Mouse (Mus musculus) right cerebral cortex, postnatal 4 days (tissue): ENCODE data around the gene Bcl2l11.
"Not testable (repeated sequence)": the region's sequence is repeated elsewhere in the genome, so short reads cannot be mapped to it uniquely, and the experiment has no call there.

Experiments
- DNase-seq: peaks from one replicate; pipeline ENCODE4 v3.0.0-alpha.2; 2022

The Bcl2l11 gene

GRCm38 (mm10) chr2:128176391-128177044 is 50.7 kb downstream of the Bcl2l11 start:
- no peak for DNase-seq

- no peak for DNase-seq
Measured at GRCm38 (mm10) chr2:128177241-128177661, 51.4 kb downstream of the Bcl2l11 start.

DNA sequence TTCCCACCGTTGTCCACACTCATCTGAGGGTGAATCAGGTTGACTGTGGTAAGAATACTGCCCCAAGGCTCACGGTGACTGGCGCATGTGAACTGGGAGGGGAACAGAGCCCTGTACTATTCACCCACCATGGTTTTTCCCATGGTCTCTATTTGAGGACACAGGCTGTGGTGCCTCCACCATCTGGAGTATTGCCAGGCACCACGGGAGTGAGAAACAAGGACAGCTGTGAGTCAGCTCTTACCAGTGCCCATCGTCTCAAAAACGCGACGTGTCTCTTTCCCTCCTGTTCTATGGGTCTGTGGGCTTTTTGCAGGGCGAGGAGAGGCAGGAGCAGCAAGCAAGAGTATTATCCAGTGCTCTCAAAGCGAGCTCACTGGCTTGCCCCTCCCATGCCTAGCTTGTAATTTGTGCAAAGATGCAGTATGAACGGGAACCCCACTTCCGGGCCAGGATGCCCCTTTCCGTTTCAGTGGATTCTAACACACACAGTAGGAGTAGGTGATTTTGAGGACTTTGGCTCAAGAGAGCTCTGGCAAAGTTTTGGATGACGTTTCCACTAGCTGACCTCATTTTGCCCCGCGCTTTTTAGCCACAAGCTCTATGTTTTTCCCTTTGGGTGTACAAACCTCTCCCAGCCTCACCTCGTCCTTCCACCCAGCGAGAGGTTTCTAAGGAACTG is 53.4 kb downstream of the Bcl2l11 start:
- DNase-seq: no peak

GRCm38 (mm10) chr2:128179808-128180379 is 54.1 kb downstream of the Bcl2l11 start:
- DNase-seq: no peak

DNA sequence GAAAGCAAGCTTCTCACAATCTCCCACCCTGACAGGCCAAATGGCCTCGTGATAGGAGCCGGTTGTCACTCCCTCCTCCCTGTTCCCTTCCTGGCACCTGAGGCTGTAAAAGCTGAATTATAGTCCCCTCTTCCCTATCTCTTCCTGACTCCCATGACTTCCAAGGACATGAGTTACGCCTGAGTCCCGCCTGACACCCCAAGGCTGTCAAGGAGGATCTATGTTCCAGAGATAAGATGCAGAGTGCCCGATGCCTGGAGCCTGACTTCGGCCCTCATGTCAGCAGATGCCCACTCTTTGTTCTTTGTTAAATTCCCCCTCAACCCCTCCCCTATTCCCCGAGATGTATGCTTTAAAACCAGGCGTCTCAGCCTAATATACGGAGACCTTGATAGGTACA is 56.3 kb downstream of the Bcl2l11 start:
- DNase-seq: not testable (repeated sequence)

- no peak for DNase-seq
Measured at GRCm38 (mm10) chr2:128182751-128183150, 56.9 kb downstream of the Bcl2l11 start.

DNA sequence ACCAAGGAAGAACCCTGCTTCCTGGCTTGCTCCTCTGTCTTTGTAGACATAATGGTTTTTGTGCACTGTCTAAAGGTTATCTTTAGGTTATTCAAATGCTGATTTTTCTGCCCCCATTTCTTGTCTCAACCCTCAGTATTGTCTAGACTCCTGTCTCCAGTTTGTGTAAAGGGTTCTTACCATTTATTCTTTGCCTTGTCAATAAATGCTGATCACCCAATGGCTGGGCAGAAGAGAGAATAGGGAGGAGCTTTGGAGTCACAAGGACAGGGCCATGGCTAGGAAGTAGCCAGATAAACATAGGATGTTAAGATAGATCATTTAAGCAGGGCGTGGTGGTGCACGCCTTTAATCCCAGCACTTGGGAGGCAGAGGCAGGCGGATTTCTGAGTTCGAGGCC is 57.9 kb downstream of the Bcl2l11 start:
- no peak for DNase-seq

- DNase-seq: no peak
Measured at GRCm38 (mm10) chr2:128185942-128186341, 60.1 kb downstream of the Bcl2l11 start.

DNA sequence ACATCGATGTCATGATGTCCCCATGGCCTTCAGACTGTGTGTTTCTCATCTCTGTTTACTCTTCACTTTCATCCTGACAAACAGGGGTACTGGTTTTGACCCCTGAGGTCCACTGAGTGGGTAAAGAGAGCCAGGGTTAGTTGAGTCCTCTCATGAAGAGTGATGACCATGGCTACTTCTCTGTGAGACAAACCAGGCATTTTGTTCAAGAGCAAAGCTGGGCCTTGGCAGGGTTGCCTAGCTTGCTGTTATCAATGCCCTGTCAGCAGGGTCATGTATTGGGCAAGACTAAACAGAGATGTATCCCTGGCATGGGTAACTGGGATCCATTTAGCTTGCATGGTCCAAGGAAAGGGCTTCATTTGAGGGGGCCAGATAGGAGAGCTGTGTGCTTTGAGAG is 61.4 kb downstream of the Bcl2l11 start:
- DNase-seq: no peak

GRCm38 (mm10) chr2:128188461-128188860 is 62.6 kb downstream of the Bcl2l11 start:
- no peak for DNase-seq

- DNase-seq: no peak
Measured at GRCm38 (mm10) chr2:128189691-128190090, 63.9 kb downstream of the Bcl2l11 start.

DNA sequence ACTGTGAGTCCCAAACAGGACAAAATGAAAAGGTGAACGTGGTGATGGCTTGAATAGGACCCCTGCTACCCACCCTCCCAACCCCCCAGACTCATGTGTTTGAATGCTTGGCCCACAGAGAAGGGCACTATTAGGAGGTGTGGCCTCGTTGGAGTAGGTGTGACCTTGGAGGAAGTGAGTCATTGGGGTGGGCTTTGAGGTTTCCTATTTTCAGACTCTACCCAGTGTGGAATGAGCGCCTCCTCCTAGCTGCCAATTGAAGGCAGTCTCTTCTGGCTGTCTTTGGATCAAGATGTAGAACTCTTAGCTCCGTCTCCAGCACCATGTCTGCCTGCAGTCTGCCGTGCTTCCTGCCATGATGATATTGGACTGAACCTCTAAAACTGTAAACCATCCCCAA is 64.4 kb downstream of the Bcl2l11 start:
- no peak for DNase-seq

DNA sequence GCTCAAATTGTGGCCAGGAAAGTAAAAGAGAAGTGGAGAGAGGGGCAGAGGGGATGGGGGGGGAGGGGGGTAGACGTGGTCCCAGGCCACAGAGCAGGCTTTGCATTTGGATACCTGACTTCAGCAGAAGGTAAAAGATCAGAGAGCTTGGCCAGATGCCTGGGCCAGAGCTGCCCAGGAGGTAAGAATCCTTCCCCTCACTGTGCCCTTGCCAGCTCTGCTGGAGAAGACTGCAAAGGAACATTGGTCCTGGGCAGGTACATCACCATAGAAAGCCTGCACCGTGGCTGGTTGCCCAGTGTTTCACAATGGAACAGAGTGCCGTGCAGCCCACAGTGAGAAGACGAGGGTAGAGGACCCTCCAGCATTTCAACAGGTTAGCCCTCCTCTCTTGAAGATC is 67.6 kb downstream of the Bcl2l11 start:
- no peak for DNase-seq

- no peak for DNase-seq
Measured at GRCm38 (mm10) chr2:128197379-128197778, 71.5 kb downstream of the Bcl2l11 start.

GRCm38 (mm10) chr2:128203147-128203546 is 77.3 kb downstream of the Bcl2l11 start:
- no peak for DNase-seq

DNA sequence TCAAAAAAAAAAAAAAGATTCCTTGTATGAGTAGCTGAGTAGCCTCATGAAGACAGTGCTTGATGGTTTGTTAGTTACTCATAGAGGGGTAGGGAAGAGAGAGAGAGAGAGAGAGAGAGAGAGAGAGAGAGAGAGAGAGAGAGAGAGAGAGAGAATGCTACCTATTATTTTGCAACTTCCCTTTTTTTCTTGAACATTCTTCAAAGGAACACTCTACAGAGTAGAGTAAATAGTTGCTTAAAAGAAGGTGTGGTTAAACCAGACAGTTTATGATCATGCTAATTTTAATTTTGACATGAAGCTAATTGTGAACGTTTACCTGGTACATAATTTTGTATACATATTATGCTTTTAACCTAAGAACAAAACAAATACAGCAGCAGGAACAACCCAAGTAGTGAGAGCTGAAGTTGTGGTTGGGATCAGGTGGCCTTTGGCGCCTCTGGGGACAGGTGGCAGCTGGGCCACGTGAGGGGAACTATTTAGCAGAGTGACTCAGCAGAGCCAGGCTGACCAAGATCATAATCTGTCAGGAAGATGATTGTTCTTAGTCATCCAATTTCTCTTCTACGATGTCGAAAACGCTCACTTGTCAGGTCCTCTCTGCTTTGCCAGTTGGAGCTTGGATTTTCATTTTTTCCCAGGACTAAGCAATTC is 78.0 kb downstream of the Bcl2l11 start:
- DNase-seq: no peak

DNA sequence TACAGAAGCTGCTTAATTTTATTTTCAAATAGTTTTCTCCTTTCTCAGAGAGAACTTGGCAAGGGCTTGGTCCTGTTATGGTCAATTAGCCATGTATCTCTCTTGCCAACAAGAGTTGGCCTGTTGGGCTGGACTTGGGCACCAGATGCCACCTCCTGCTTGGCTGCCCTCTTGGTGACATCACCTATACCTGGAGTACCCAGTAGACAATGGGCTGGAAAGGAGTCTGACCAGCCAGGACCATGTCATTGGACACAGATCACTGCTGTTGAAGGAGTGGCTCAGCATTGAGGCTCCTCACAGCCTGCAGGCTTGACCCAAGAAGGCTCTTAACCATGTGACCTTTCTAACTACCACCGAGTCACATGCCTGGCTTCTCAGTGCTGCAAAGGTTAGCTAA is 82.7 kb downstream of the Bcl2l11 start:
- DNase-seq: no peak

DNA sequence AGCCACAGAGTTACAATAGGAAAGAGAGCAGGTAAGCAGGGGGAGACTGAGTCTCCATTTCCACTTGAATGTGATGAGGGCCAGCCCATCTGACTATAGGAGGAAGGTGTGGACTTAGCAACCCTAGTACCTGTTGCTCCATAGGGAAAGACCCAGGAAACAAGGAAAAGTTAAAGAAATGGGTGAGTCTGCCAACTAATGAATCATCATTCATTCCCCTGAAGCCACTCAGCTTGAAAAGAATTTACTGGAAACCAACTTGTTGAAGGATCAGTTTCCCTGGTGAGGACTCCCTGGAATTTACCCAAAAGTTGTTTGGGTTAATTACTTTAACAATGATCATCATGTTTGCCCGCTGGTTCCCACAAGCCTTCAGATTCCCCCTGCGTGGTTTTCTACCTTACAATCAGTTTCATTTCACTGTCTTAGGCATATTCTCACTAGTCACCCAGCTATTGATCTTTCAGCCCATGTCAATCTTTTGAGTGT is 84.0 kb downstream of the Bcl2l11 start:
- DNase-seq: no peak

DNA sequence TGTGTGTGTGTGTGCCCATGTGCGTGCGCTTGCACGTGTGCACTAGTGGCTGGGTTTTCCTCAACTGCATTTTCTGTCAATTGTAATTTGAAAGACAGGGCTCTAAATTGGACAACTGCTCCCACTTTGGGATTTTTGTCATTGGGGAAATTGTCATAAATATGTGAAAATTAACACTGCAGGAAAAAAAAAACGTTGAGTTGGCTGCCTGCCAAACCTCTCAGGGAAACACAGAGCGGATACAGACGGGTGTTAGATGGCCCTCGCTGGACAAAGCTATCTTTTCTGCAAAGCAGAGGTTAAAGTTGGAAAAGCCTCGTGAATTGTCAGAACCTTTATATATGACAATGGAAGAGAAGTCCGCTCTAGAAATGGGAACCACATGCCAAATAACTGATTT is 84.5 kb downstream of the Bcl2l11 start:
- no peak for DNase-seq

GRCm38 (mm10) chr2:128211022-128211880 is 85.4 kb downstream of the Bcl2l11 start:
- DNase-seq: no peak

GRCm38 (mm10) chr2:128211881-128212209 is 86.0 kb downstream of the Bcl2l11 start:
- no peak for DNase-seq
